Mouse (Mus musculus) midbrain, embryonic 11.5 days (tissue): Measurements from ENCODE around the gene Iqcf1. TPM values are rescaled to one million over a fixed set of nuclear protein-coding genes. Genes with fewer than 3 reads are reported as not detected.

ENCODE experiments used
- ATAC-seq: fragments of 200-750 bp; cut with Nextera tagmentation; 2 replicates; pipeline ENCODE4 v1.8.0; 2017; ENCODE audit warnings: moderate TSS enrichment, moderate library complexity; ENCODE audit not compliant: low FRiP score
- DNase-seq: peaks from one replicate; pipeline ENCODE4 v3.0.0; 2015; ENCODE audit warnings: low spot score; ENCODE audit errors: missing footprints
- H3K27ac ChIP-seq: fragments of 300-500 bp; sonication (generic); 2 replicates; pipeline ENCODE4 v1.5.1; 2014; ENCODE audit warnings: low read depth, low read length
- H3K27me3 ChIP-seq: fragments of 300-500 bp; sonication (generic); 2 replicates; pipeline ENCODE4 v1.6.1; 2014; ENCODE audit warnings: mild to moderate bottlenecking, low read length, moderate library complexity, mixed read lengths; ENCODE audit not compliant: control insufficient read depth, insufficient read depth
- H3K36me3 ChIP-seq: fragments of 300-500 bp; sonication (generic); 2 replicates; pipeline ENCODE4 v1.6.1; 2014; ENCODE audit warnings: mild to moderate bottlenecking, low read length, moderate library complexity, mixed read lengths; ENCODE audit not compliant: control insufficient read depth, insufficient read depth
- H3K4me1 ChIP-seq: fragments of 300-500 bp; sonication (generic); 2 replicates; pipeline ENCODE4 v1.6.1; 2014; ENCODE audit warnings: low read length; ENCODE audit not compliant: control insufficient read depth, insufficient read depth
- H3K4me2 ChIP-seq: fragments of 300-500 bp; sonication (generic); 2 replicates; pipeline ENCODE4 v1.6.1; 2014; ENCODE audit warnings: mild to moderate bottlenecking, moderate library complexity
- H3K4me3 ChIP-seq: fragments of 300-500 bp; sonication (generic); 2 replicates; pipeline ENCODE4 v1.5.1; 2014; ENCODE audit warnings: low read depth, low read length
- H3K9ac ChIP-seq: fragments of 300-500 bp; sonication (generic); 2 replicates; pipeline ENCODE4 v1.6.1; 2014; ENCODE audit warnings: low read length
- H3K9me3 ChIP-seq: fragments of 300-500 bp; sonication (generic); 2 replicates; pipeline ENCODE4 v1.6.1; 2016; ENCODE audit warnings: low read length; ENCODE audit not compliant: control insufficient read depth
- WGBS: fragments of 180-500 bp; shearing (Covaris S2); extraction: QIAGEN DNeasy Blood & Tissue Kit; methylation state at CpG from one replicate; pipeline ENCODE4 v1.1.7; 2014; 5-methylcytosine and 5-hydroxymethylcytosine counted together
- polyA plus RNA-seq: library from polyadenylated mRNA; unstranded; fragments of >200 nt; fragmentation: Nextera tagmentation; extraction: Ambion mirVana; gene quantifications from 2 replicates; pipeline ENCODE4 v1.2.1, GENCODE M21; 2014

The Iqcf1 gene
- polyA plus RNA-seq, 1 experiment from 2014 or later: not detected

DNA sequence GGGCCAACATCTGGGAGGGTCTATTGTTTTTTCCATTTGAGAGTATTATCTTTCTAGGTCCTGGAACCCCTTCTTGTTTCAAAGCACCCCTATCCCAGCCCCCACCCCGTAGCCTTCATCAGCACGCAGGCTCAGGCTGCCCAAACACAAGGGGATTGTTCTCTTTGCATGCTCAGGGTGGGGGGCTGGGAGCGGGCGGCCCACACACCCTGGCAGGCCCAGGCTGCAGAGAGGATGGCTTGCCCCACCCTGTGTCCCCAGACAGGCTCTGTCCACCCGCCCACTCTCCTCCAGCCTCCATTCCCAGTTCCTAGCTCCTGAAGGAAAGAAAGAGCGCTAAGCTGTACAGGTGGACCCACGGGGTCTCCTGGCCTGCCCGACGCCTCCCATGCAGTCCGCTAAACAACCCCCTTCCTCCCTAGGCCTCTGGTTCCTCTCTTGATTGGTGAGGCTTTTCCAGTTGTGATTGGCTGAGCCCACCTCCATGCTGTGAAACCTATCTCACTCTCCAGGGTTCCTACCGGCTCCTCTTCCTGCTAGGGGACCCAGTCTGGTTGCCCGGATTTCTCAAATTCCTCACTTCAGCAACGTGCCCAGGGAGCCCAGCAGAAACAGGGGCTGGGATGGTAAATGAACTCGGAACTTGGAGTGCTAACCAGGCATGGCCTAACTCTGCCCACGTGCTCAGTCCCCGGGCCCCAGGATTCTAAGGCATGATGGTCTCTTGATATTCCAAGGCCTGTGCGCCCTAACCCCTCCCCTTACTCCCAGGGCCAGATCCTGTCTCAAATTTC lies 44.7 kb upstream of the Iqcf1 start:
- H3K27ac ChIP-seq: peak overlapping the region; percentile 97
- no peaks in the 10 kb centered on the region for H3K9me3 ChIP-seq
- DNase-seq: peak; percentile 97
- peak; percentile 22 for ATAC-seq
- WGBS: under 1% methylated on average over 17 of the region's 17 CpGs
- peaks cover 2% of the 10 kb centered on the region for H3K36me3 ChIP-seq
- peak overlapping the region; percentile 97 for H3K9ac ChIP-seq
- no peaks in the 10 kb centered on the region for H3K27me3 ChIP-seq
- peak overlapping the region; percentile 78 for H3K4me2 ChIP-seq
- H3K4me3 ChIP-seq: peak overlapping the region; percentile 88
- peaks cover 71% of the 10 kb centered on the region for H3K4me1 ChIP-seq

DNA sequence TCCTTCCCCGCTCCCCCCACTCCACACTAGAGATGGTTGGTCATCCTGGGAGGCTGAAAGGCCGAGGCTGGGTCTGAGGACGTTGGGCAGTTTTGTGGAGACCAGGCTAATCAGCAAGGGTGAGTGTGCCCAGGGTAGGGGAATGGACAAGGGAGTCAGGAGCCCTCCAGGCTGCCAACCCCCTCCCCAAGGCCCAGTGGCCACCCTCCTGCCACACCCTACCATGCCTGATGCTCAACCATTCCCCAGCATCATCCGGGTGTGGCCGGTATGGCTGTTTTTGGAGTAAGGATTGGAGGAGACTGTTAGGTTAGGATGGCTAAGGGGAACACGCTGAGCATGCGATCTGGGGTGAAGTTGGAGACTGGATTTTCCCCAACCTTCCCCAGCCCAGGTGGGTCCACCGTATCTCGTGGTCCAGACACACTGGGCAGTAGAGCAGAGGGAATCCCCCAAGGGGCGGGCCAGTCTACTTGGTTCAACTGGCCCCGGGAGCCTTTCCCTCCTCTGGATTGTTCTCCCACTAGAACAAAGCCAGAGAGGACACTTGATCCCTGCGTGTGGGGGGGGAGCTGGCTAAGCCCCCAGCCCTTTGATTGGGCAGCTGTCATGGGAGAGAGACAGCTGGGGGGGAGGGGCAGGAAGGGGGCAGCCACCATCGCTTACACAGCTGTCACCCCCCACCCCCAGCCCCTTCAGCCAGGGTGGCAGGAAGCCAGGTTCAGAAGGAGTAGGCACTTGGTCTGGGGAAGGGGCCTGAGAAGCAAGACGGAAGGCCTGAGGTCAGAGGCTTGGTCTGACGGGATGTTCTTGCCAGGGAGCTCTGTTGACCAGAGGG lies 43.2 kb upstream of the Iqcf1 start:
- 25% methylated on average over 15 of the region's 15 CpGs for WGBS
- DNase-seq: no peak
- H3K4me1 ChIP-seq: peaks cover 66% of the 10 kb centered on the region

DNA sequence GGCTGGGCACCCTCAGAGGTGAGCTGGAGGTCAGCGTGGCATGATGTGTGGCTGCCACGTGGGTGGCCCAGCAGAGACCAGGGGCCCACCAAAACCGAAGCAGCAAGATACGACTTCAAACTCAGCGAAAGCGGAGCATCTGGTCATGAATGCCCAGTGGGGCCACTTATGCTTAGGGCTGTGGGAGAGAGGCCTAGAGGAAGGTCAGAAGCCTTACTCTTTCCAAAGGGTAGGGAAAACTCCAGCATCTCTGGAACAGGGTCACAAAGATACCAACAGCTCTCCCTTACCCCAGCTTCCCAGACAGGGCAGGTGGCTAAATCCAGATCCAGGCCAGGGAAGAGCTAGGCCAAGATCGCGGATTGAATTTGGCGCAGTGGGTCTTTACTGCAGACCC lies 42.6 kb upstream of the Iqcf1 start:
- no peaks in the 10 kb centered on the region for H3K27me3 ChIP-seq

More for the DNA sequence above, 43.2 kb upstream of the Iqcf1 start:
- no peaks in the 10 kb centered on the region for H3K27me3 ChIP-seq
- peak; percentile 26 for ATAC-seq
- H3K36me3 ChIP-seq: peaks cover 8% of the 10 kb centered on the region
- H3K4me2 ChIP-seq: peak overlapping the region; percentile 78
- H3K4me3 ChIP-seq: peak overlapping the region; percentile 88
- H3K27ac ChIP-seq: peak overlapping the region; percentile 97
- no peaks in the 10 kb centered on the region for H3K9me3 ChIP-seq
- peak overlapping the region; percentile 97 for H3K9ac ChIP-seq

DNA sequence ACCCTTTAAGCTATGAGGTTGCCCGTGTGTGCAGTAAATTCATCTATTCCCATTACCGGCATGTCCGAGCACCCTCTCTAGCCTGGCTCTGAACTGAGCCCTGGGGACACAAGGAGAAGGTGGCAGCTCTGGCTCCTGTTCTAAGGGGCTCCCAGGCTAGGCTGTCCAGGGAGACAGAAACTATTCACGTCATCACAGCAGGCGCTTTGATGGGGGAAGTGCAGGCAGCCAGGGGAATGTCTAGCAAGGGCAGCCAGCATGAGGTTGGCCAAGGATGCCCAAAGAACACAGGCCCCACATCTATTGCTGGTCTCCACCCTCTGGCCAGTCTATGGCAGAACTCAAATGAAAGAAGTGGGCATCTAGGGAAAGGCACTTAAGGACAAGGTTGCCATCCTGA lies 41.8 kb upstream of the Iqcf1 start:
- Histone ChIP-seq H3K36me3 (peaks cover 17% of the 10 kb centered on the region), H3K9ac (peak overlapping the region; percentile 49), H3K9me3 (no peaks in the 10 kb centered on the region), H3K27ac (peak overlapping the region; percentile 97; the same call in 1 of the 2 replicates), H3K27me3 (no peaks in the 10 kb centered on the region; the same call in 1 of the 2 replicates), H3K4me1 (peaks cover 55% of the 10 kb centered on the region), H3K4me3 (no peak overlapping the region), H3K4me2 (peak overlapping the region; percentile 78)
- no peak for ATAC-seq
- DNase-seq: no peak
- WGBS: 63% methylated on average over 5 of the region's 5 CpGs

More for the DNA sequence above, 42.6 kb upstream of the Iqcf1 start:
- Histone ChIP-seq H3K4me1 (peaks cover 63% of the 10 kb centered on the region), H3K9ac (peak overlapping the region; percentile 97), H3K27ac (peak overlapping the region; percentile 97), H3K4me2 (peak overlapping the region; percentile 78), H3K36me3 (peaks cover 13% of the 10 kb centered on the region), H3K4me3 (peak overlapping the region; percentile 88), H3K9me3 (no peaks in the 10 kb centered on the region)
- 40% methylated on average over 9 of the region's 9 CpGs for WGBS
- DNase-seq: peak; percentile 95
- ATAC-seq: no peak

- H3K36me3 ChIP-seq: peaks cover 23% of the 10 kb centered on the region
- 85% methylated on average over 15 of the region's 15 CpGs for WGBS
- ATAC-seq: no peak
- no peak overlapping the region for H3K9ac ChIP-seq
- no peak overlapping the region for H3K27ac ChIP-seq
- peaks cover 6% of the 10 kb centered on the region; the same call in 1 of the 2 replicates for H3K27me3 ChIP-seq
- H3K4me3 ChIP-seq: no peak overlapping the region
- no peak for DNase-seq
- H3K4me1 ChIP-seq: peaks cover 54% of the 10 kb centered on the region
- H3K4me2 ChIP-seq: no peak overlapping the region
- H3K9me3 ChIP-seq: no peaks in the 10 kb centered on the region
Observed at GRCm38 (mm10) chr9:106459946-106460345, 39.8 kb upstream of the Iqcf1 start.

- no peaks in the 10 kb centered on the region for H3K9me3 ChIP-seq
- ATAC-seq (no peak), DNase-seq (peak; percentile 79)
- 80% methylated on average over 18 of the region's 18 CpGs for WGBS
- peaks cover 7% of the 10 kb centered on the region; the same call in 1 of the 2 replicates for H3K27me3 ChIP-seq
- H3K36me3 ChIP-seq: peaks cover 23% of the 10 kb centered on the region
- no peak overlapping the region for H3K4me3 ChIP-seq
- H3K9ac ChIP-seq: no peak overlapping the region
- no peak overlapping the region for H3K4me2 ChIP-seq
- peaks cover 53% of the 10 kb centered on the region for H3K4me1 ChIP-seq
- no peak overlapping the region for H3K27ac ChIP-seq
Observed at GRCm38 (mm10) chr9:106460401-106461025, 39.3 kb upstream of the Iqcf1 start.

GRCm38 (mm10) chr9:106461026-106461415 lies 38.7 kb upstream of the Iqcf1 start:
- no peaks in the 10 kb centered on the region for H3K9me3 ChIP-seq
- H3K4me2 ChIP-seq: no peak overlapping the region
- H3K27ac ChIP-seq: no peak overlapping the region
- peak; percentile 44 for DNase-seq
- no peak overlapping the region for H3K4me3 ChIP-seq
- peaks cover 23% of the 10 kb centered on the region for H3K36me3 ChIP-seq
- ATAC-seq: no peak
- H3K27me3 ChIP-seq: peaks cover 7% of the 10 kb centered on the region
- 96% methylated on average over 9 of the region's 9 CpGs for WGBS
- H3K4me1 ChIP-seq: peaks cover 48% of the 10 kb centered on the region
- no peak overlapping the region for H3K9ac ChIP-seq

- H3K9me3 ChIP-seq: no peaks in the 10 kb centered on the region
- ATAC-seq (no peak), DNase-seq (peak; percentile 62)
- no peak overlapping the region for H3K4me3 ChIP-seq
- peaks cover 40% of the 10 kb centered on the region for H3K4me1 ChIP-seq
- no peak overlapping the region for H3K4me2 ChIP-seq
- no peak overlapping the region for H3K9ac ChIP-seq
- WGBS: 82% methylated on average over 16 of the region's 16 CpGs
- H3K36me3 ChIP-seq: peaks cover 23% of the 10 kb centered on the region
- peaks cover 7% of the 10 kb centered on the region for H3K27me3 ChIP-seq
- no peak overlapping the region for H3K27ac ChIP-seq
Observed at GRCm38 (mm10) chr9:106461641-106462429, 37.9 kb upstream of the Iqcf1 start.
